Mouse (Mus musculus) G1E (cell line): ENCODE measurements around the gene Grk2.

ENCODE experiments used
- CTCF ChIP-seq: IDR thresholded peaks from 2 replicates; pipeline ENCODE4 v1.5.1; 2012; ENCODE audit warnings: low read depth, low read length, inconsistent platforms, mixed read lengths
- TAL1 ChIP-seq: conservative IDR thresholded peaks from 2 replicates; pipeline ENCODE4 v1.6.1; 2012; ENCODE audit warnings: low read depth, low read length, inconsistent platforms, mixed read lengths

DNA sequence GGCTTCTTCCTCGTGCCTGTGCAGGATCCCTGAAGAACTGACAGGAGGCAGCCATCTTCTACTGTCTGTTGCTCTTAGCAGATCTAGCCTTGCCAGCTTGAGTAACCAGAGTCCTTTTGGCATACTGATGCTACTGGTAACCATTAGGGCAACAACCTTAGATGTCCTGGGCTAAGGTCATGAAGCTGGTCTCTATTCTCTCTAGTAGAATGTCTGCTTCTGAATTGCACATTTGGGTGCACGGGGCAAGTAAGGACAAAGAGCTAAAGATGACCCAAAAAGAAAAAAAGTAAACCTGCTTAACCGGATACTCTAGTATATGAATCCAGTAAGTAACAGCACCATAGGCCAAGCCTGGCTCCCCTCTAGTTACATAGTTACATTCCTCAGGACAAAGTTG lies 20.1 kb upstream of the Grk2 start:
- no peak for TF ChIP-seq CTCF
- no peak for TF ChIP-seq TAL1
